22 mouse cellular contexts compared by ENCODE assay signal in genomic region chr5:29848091-29848490, GRCm38 (mm10).
DNase-seq lines count a peak whose midpoint lies in the region; ATAC-seq and TF ChIP-seq lines count a peak whose summit lies in the region.
"Had no signal": no experiment of that assay in that cellular context is flagged by ENCODE, and none has a peak within 500 bp of the region (broad histone marks: within the 10 kb centered on the region; RNA-seq: fewer than 3 reads in every experiment).

No protein-coding gene starts in this region.

- no peak overlapping the region for H3K4me3 ChIP-seq in embryonic fibroblast, embryonic 13.5 days (ENCODE audit: insufficient read depth, low read length)
- H3K4me3 ChIP-seq: embryonic facial prominence, embryonic 13.5 days; embryonic facial prominence, embryonic 15.5 days; forebrain, embryonic 13.5 days; forebrain, embryonic 15.5 days had no signal

- H3K27ac ChIP-seq in embryonic fibroblast, embryonic 13.5 days (ENCODE audit: insufficient read depth, low read length): peak overlapping the region; percentile 83
- H3K27ac ChIP-seq: embryonic facial prominence, embryonic 13.5 days; embryonic facial prominence, embryonic 15.5 days; forebrain, embryonic 13.5 days; forebrain, embryonic 15.5 days had no signal

- H3K4me1 ChIP-seq in embryonic fibroblast, embryonic 13.5 days (ENCODE audit: control insufficient read depth, insufficient read depth, low read length): peaks cover 21% of the 10 kb centered on the region
- H3K4me1 ChIP-seq: embryonic facial prominence, embryonic 13.5 days; embryonic facial prominence, embryonic 15.5 days; forebrain, embryonic 13.5 days; forebrain, embryonic 15.5 days had no signal

- no peak for TF ChIP-seq POLR2A in embryonic fibroblast, embryonic 13.5 days (IDR thresholded peaks at IDR 0.05; ENCODE audit: low read depth, low read length)

- no peak for DNase-seq in frontal cortex, postnatal 25 days (ENCODE audit: low spot score in 2 of 2)
- DNase-seq in heart, adult 11 months: peak; percentile 11
- no peak for DNase-seq in heart, adult 8-10 months (ENCODE audit: low spot score)
- no peak for DNase-seq in cerebellum, adult 9-11 months
- DNase-seq: adrenal gland, adult 2 months; adrenal gland, postnatal 10 days; adrenal gland, postnatal 25 days; cerebellum, adult 11 months; cerebellum, adult 18-20 months; cerebellum, adult 9-10 months; cerebellum, postnatal 14 days; cerebellum, postnatal 36 days; embryo, embryonic 11 days; forebrain, postnatal 0 days had no signal

- peak; percentile 47; the same call in 1 of the 2 replicates for ATAC-seq in frontal cortex, adult (ENCODE audit: low TSS enrichment)
- ATAC-seq: activated CD4-positive, CD25-positive, alpha-beta regulatory T cell, adult 4 months; forebrain, embryonic 13.5 days; forebrain, embryonic 15.5 days; forebrain, postnatal 0 days; Patski had no signal

- no peak for TF ChIP-seq CTCF in embryonic fibroblast, embryonic 13.5 days (IDR thresholded peaks at IDR 0.05; ENCODE audit: borderline replicate concordance, insufficient read depth, low read length)
